Mouse (Mus musculus) forebrain, postnatal 0 days (tissue): Measurements from ENCODE around the gene Pfkfb4. TPM values are rescaled to one million over a fixed set of nuclear protein-coding genes. Genes with fewer than 3 reads are reported as not detected.
A peak's percentile ranks its signal among the peaks of the same experiment; 100 is the strongest.

ENCODE experiments used
- ATAC-seq: fragments of 200-750 bp; cut with Nextera tagmentation; 2 replicates; pipeline ENCODE4 v1.8.0; 2017; ENCODE audit warnings: mild to moderate bottlenecking, moderate library complexity
- DNase-seq: peaks from one replicate; pipeline ENCODE4 v3.0.0-alpha.2; 2015
- H3K27ac ChIP-seq: fragments of 300-500 bp; sonication (generic); 2 replicates; pipeline ENCODE4 v1.5.1; 2014; ENCODE audit warnings: low read depth, mild to moderate bottlenecking, antibody characterized with exemption, low read length, moderate library complexity, mixed read lengths
- H3K27me3 ChIP-seq: fragments of 300-500 bp; sonication (generic); 2 replicates; pipeline ENCODE4 v1.6.1; 2014; ENCODE audit warnings: mild to moderate bottlenecking, low read length, mixed read lengths; ENCODE audit not compliant: insufficient read depth
- H3K36me3 ChIP-seq: fragments of 300-500 bp; sonication (generic); 2 replicates; pipeline ENCODE4 v1.6.1; 2014; ENCODE audit warnings: mild to moderate bottlenecking, moderate library complexity; ENCODE audit not compliant: insufficient read depth
- H3K4me1 ChIP-seq: fragments of 300-500 bp; sonication (generic); 2 replicates; pipeline ENCODE4 v1.6.1; 2014; ENCODE audit warnings: antibody characterized with exemption; ENCODE audit not compliant: insufficient read depth
- H3K4me2 ChIP-seq: fragments of 300-500 bp; sonication (generic); 2 replicates; pipeline ENCODE4 v1.6.1; 2014; ENCODE audit warnings: low read depth, mild to moderate bottlenecking, moderate library complexity
- H3K4me3 ChIP-seq: fragments of 300-500 bp; sonication (generic); 2 replicates; pipeline ENCODE4 v1.5.1; 2014; ENCODE audit warnings: low read depth, low read length, mixed read lengths
- H3K9ac ChIP-seq: fragments of 300-500 bp; sonication (generic); 2 replicates; pipeline ENCODE4 v1.6.1; 2014; ENCODE audit warnings: mild to moderate bottlenecking
- H3K9me3 ChIP-seq: fragments of 300-500 bp; sonication (generic); 2 replicates; pipeline ENCODE4 v1.6.1; 2016; ENCODE audit warnings: low read length
- CTCF ChIP-seq: sonication (generic); IDR thresholded peaks from 2 replicates; pipeline ENCODE4 v1.5.1; 2016; ENCODE audit warnings: antibody characterized with exemption, control low read depth, low read depth
- WGBS: fragments of 180-500 bp; shearing (Covaris S2); extraction: QIAGEN DNeasy Blood & Tissue Kit; methylation state at CpG from one replicate; pipeline ENCODE4 v1.1.7; 2014; 5-methylcytosine and 5-hydroxymethylcytosine counted together
- polyA plus RNA-seq: library from polyadenylated mRNA; unstranded; fragments of >200 nt; fragmentation: Nextera tagmentation; extraction: Ambion mirVana; gene quantifications from 2 replicates; pipeline ENCODE4 v1.2.1, GENCODE M21; 2015
- total RNA-seq: library from RNA; depleted of rRNA; stranded (reverse); fragments of >200 nt; gene quantifications from 2 replicates; pipeline ENCODE4 v1.2.3, GENCODE M21; 2014

Gene Pfkfb4
- total and polyA plus RNA-seq, 2 experiments from 2014 or later: 21.7 to 46.4 TPM

DNA sequence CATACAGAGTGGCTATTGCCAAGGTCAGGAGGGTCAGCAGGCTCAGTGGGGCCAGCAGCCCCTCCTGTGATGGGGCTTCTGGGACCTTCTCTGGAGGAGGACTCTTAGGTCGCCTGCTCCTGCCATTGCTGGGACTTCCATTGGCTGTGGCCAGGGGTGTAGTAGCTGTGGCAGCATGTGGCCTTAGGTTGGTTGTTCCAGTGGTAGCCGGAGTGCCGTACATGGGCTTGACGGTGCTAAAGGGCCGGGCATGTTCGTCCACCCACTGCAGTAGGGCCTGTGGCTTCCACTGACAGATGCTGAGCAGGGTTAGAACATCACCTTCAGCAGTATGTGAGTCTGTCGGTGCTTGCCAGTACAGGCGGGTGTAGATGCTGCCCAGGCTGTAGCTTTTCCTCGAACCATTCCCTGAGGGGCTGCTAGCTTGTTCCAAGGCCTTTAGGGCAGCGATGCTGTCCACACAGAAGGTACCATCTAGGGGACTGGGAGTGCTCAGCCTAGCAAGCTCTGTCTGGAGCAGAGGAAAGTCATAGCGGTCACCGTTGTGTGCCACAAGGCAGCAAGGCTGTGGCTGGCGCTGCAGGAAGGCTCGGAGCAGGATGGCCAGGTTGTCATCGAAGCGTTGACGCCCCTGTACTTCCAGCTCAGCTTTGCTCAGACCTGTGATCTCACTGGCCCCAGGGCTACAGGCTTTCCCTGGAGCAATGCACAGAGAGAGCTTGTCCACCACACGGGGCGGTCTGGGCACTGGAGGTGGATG, 66.6 kb downstream of the Pfkfb4 start:
- Histone ChIP-seq H3K4me2 (0 out of 2 replicates have a peak overlapping the region, but pooled peaks have one; percentile 60), H3K27me3 (no peaks in the 10 kb centered on the region), H3K4me1 (no peaks in the 10 kb centered on the region), H3K9ac (no peak overlapping the region), H3K36me3 (peaks cover 56% of the 10 kb centered on the region), H3K27ac (peak overlapping the region; percentile 84; the same call in 1 of the 2 replicates), H3K9me3 (no peaks in the 10 kb centered on the region), H3K4me3 (no peak overlapping the region)
- ATAC-seq: no peak
- DNase-seq: no peak
- no peak for TF ChIP-seq CTCF
- 94% methylated on average over 19 of the region's 19 CpGs for WGBS

DNA sequence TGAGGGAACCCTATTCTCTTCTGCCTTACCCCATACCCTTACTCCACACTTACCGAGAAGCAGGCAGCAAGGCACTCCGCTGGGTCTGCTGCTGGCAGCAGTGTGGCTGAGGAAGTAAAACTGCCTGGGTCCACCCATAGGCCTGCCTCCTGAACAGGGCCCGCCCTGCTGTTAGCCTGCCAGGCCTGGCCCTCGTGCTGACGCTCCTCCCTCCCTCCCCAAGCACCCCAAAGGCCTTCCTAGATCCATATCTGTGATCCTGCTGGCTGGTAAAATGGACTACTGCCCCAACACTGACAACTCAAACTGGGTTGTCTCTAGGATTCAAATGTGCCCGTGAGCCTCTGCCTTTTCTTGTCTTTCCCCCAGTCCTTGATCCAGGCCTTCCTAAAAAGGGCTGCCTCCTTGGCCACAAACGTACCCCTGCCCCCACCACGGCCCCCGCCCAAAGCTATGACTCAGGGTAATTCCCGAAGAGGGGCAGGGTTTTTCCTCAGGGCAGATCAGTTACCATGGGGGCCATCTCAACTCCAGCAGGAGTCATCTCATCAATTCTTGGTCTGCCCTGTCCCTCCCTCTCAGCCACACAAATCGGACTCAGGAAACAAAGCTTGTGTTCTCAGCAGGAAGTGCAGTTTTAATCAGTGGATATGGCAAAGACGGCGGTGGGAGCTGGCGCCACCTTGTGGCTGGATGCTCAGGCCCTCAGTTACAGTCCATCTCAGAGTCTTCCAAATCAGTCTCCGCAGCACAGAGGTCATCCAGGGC, 67.7 kb downstream of the Pfkfb4 start, which contains the start of gene Trex1:
Gene Trex1, minus strand, starts transcription at position 599 of the 768 bp plus-strand sequence.
- Histone ChIP-seq H3K9ac (peak within 1 kb of the TSS; percentile 63), H3K4me2 (peak within 1 kb of the TSS; percentile 60), H3K27ac (peak within 1 kb of the TSS; percentile 84), H3K4me1 (no peaks in the 10 kb centered on the region), H3K36me3 (peaks cover 67% of the 10 kb centered on the region), H3K27me3 (no peaks in the 10 kb centered on the region), H3K4me3 (peak within 1 kb of the TSS; percentile 39), H3K9me3 (no peaks in the 10 kb centered on the region)
- WGBS: 25% methylated on average over 15 of the region's 15 CpGs
- ATAC-seq (peak; percentile 85), DNase-seq (peak; percentile 88)
- peak; percentile 97 for TF ChIP-seq CTCF

DNA sequence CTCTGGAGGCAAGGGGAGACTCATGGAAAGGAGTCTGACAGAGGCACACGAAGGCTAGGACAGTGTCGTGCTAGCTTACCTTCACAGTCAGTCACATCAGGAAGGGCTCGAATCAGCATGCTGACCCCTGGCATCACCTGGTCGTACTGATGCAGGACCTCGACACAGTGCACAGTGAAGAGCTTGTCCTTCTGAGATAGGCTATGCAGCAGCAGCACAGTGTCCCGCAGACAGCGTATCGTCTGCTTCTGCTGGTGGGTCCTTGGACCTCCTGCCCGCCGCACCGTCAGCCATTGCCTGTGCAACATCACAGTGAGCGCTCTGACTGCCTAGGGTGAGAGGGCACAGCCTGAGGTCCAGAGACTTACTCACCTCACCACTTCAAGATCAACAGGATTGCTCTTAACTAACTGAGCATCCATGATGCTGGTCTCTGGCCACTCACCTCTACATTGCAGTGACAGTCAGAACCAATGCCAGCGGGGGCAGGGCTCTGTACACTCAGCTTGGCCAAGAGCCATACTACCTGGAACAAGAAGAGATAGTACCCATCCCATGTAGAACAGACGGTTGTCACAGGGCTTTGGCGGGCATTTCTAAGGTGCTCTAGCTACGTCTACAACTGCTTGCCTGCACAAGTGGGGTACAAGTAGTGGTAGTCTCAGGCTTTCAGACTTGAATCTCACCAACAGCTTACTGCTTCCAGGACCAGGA, 68.8 kb downstream of the Pfkfb4 start:
- WGBS: 90% methylated on average over 16 of the region's 16 CpGs
- Histone ChIP-seq H3K36me3 (peaks cover 77% of the 10 kb centered on the region), H3K9ac (no peak overlapping the region), H3K4me2 (no peak overlapping the region), H3K9me3 (no peaks in the 10 kb centered on the region), H3K4me3 (no peak overlapping the region), H3K27ac (no peak overlapping the region), H3K4me1 (no peaks in the 10 kb centered on the region), H3K27me3 (no peaks in the 10 kb centered on the region)
- no peak for TF ChIP-seq CTCF
- ATAC-seq (no peak), DNase-seq (no peak)

DNA sequence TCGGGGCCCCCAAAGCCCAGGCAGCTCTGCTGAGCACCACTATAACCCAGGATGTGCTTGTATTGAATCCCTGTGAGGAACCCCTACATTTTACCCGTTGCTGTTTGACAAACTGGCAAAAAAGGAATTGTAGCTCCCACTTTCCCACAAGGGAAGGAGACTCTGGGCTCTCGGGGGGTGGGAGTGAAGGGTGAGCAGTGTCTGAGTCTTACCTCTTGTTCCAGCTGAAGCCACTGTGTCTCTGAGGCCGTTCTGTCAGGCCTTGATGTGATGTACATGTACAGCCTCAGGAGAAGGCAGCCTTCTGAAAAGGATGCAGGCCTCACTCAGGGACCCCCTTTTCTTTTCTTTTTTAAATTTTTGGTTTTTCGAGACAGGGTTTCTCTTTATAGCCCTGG, 69.3 kb downstream of the Pfkfb4 start:
- no peak for TF ChIP-seq CTCF
- WGBS: 86% methylated on average over 5 of the region's 5 CpGs
- H3K27me3 ChIP-seq: no peaks in the 10 kb centered on the region
- H3K27ac ChIP-seq: no peak overlapping the region
- no peak overlapping the region for H3K9ac ChIP-seq
- no peaks in the 10 kb centered on the region for H3K9me3 ChIP-seq
- H3K4me3 ChIP-seq: no peak overlapping the region
- ATAC-seq (no peak), DNase-seq (no peak)
- H3K4me1 ChIP-seq: no peaks in the 10 kb centered on the region
- no peak overlapping the region for H3K4me2 ChIP-seq
- H3K36me3 ChIP-seq: peaks cover 83% of the 10 kb centered on the region

DNA sequence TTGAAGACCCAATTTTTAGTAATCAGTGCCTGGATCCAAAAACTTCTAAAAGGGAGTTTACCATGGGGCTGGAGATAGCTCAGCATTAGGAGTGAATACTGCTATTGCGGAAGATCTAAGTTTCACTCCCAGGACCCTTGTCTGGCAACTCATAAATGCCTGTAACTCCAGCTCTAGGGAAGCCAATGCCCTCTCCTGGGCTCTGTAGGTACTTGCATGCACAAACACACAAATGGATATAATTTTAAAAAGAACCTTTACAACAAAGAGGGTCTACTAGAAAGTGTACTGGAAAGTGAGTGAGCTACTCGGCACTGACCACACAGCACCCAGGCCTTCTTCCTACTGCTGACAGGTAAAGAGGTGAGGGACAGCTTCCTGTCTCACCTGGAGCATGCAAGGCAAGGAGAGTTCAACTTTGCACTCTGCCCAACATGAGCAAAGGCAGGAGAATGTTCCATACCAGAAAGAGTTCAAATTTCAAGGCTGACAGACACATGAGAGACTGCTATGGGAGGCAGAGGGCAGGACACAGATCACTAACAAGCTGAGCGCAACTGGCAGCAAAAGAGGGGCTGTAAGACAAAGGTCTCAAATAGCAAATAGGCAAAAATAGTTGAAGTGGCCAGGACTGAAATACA, 76.6 kb downstream of the Pfkfb4 start:
- Histone ChIP-seq H3K4me3 (no peak overlapping the region), H3K36me3 (peaks cover 81% of the 10 kb centered on the region), H3K9ac (no peak overlapping the region), H3K9me3 (no peaks in the 10 kb centered on the region), H3K27me3 (no peaks in the 10 kb centered on the region), H3K4me1 (peaks cover 10% of the 10 kb centered on the region; the same call in 1 of the 2 replicates), H3K27ac (no peak overlapping the region), H3K4me2 (no peak overlapping the region)
- DNase-seq (no peak), ATAC-seq (no peak)
- WGBS: 92% methylated on average over 3 of the region's 3 CpGs
- peak; percentile 37 for TF ChIP-seq CTCF
